Mouse (Mus musculus): ENCODE measurements around the gene Exoc3. TPM values are rescaled to one million over a fixed set of nuclear protein-coding genes. Genes with fewer than 3 reads are reported as not detected.

The Exoc3 gene
- polyA plus RNA-seq (2015; fragmentation: Nextera tagmentation; extraction: Ambion mirVana), result 43.2 and 44.5 TPM in 2 replicates

DNA sequence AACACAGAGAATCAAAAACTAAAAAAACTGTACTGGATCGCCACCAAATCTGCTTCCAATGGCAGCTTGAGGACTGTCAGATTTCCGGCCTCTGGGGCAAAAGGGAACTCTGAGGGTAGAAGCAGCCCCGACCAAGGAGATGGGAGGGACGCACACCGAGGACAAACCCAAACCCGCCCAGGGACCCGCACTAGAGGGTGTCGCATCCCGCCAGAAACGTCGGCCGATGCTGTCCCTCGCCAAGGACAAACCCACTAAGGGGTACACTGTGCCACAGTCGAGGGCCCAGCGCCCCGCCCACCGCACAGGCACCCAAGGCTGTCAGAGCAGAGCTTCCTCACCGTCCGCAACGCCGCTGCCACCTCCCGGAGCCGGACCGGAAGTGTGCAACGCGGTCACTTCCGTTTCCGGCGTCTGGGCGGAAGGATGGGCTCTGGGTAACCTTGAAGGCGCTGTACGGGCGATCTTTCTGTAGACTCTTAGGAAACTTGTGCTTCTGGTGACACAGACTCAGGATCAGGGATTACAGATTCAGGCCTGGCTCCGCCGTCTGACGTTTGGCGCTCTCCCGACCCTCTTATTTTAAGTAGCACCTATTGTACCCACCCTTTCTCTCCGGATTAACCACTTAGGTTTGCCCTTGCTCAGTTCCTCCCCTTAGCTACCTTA is at the start of gene Exoc3:
Gene Exoc3, minus strand, starts transcription at position 416 of the 669 bp plus-strand sequence.
- peaks cover 4% of the 10 kb centered on the region; the same call in 1 of the 2 replicates for H3K4me1 ChIP-seq (replicated peaks; ENCODE audit: control insufficient read depth, insufficient read depth)
- ATAC-seq (ENCODE audit: low FRiP score, low TSS enrichment), result peak; percentile 98
- TF ChIP-seq CTCF (IDR thresholded peaks at IDR 0.05; ENCODE audit: low read depth) (no peak), EP300 (optimal IDR thresholded peaks at IDR 0.05) (no peak)
- peak within 1 kb of the TSS; percentile 66 for H3K4me2 ChIP-seq (replicated peaks; ENCODE audit: low read depth)
- H3K4me3 ChIP-seq (ENCODE audit: low read depth, low read length), result peak within 1 kb of the TSS; percentile 82
- peak within 1 kb of the TSS; percentile 81 for H3K9ac ChIP-seq (ENCODE audit: low read length)
- WGBS, result under 1% methylated on average over 39 of the region's 39 CpGs
- peak; percentile 90 for DNase-seq (ENCODE audit: low spot score)
- H3K9me3 ChIP-seq (ENCODE audit: control insufficient read depth, low read length), result no peaks in the 10 kb centered on the region
- H3K27ac ChIP-seq (replicated peaks), result peak within 1 kb of the TSS; percentile 93
- H3K36me3 ChIP-seq (ENCODE audit: control insufficient read depth, insufficient read depth, low read length), result peaks cover 3% of the 10 kb centered on the region
- no peaks in the 10 kb centered on the region for H3K27me3 ChIP-seq (ENCODE audit: control insufficient read depth, insufficient read depth, low read length)

DNA sequence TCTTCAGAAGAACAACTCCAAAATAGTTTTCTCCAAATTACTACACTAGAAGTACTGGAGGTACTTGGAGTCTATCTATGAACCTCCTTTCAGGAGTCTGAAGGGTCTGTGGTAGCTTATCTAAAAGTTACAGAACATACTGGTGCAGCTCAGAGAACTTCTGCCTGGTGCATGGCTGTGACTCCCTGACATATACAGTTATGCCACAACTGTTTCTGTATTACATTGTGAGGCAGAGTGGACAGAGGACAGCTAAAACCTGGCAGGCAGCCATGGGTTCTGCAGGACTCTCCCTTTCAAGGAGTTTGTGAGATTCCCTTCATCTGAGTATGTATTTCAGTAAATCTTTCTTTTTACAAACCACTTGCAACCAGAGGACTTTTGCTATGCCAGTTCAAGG is 38.0 kb upstream of the Exoc3 start:
- no peaks in the 10 kb centered on the region for H3K27me3 ChIP-seq (ENCODE audit: control insufficient read depth, insufficient read depth, low read length)
- no peaks in the 10 kb centered on the region for H3K9me3 ChIP-seq (ENCODE audit: control insufficient read depth, low read length)
- H3K27ac ChIP-seq (replicated peaks), result no peak overlapping the region
- no peak overlapping the region for H3K9ac ChIP-seq (ENCODE audit: low read length)
- H3K4me3 ChIP-seq (ENCODE audit: low read depth, low read length), result no peak overlapping the region
- no peaks in the 10 kb centered on the region for H3K36me3 ChIP-seq (ENCODE audit: control insufficient read depth, insufficient read depth, low read length)
- no peak overlapping the region for H3K4me2 ChIP-seq (replicated peaks; ENCODE audit: low read depth)
- TF ChIP-seq CTCF (IDR thresholded peaks at IDR 0.05; ENCODE audit: low read depth), result no peak
- no peak for TF ChIP-seq EP300 (optimal IDR thresholded peaks at IDR 0.05)
- no peaks in the 10 kb centered on the region for H3K4me1 ChIP-seq (replicated peaks; ENCODE audit: control insufficient read depth, insufficient read depth)
- ATAC-seq (ENCODE audit: low FRiP score, low TSS enrichment) (no peak), DNase-seq (ENCODE audit: low spot score) (no peak)

DNA sequence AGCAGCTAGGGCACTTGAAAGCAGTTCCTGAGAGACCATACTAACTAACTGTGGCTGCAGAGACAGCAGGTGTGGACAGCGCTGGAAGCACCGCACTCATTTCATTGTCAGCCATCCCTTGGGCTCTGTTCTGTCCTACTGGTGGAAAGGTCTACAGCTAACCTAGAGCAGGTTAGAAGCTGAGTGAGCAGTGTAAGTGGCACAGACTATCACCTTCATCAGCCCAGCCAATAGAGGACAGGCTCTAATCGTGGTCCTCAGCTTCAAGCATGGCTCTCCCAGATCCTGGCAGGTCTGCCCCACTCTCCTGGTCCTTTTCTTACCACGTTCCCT is 37.3 kb upstream of the Exoc3 start:
- 56% methylated on average over 4 of the region's 4 CpGs for WGBS
- Histone ChIP-seq H3K4me1 (replicated peaks; ENCODE audit: control insufficient read depth, insufficient read depth) (no peaks in the 10 kb centered on the region), H3K4me2 (replicated peaks; ENCODE audit: low read depth) (no peak overlapping the region), H3K9ac (ENCODE audit: low read length) (no peak overlapping the region), H3K36me3 (ENCODE audit: control insufficient read depth, insufficient read depth, low read length) (no peaks in the 10 kb centered on the region), H3K9me3 (ENCODE audit: control insufficient read depth, low read length) (no peaks in the 10 kb centered on the region), H3K27ac (replicated peaks) (no peak overlapping the region), H3K4me3 (ENCODE audit: low read depth, low read length) (no peak overlapping the region), H3K27me3 (ENCODE audit: control insufficient read depth, insufficient read depth, low read length) (no peaks in the 10 kb centered on the region)
- TF ChIP-seq EP300 (optimal IDR thresholded peaks at IDR 0.05) (no peak), CTCF (IDR thresholded peaks at IDR 0.05; ENCODE audit: low read depth) (no peak)
- ATAC-seq (ENCODE audit: low FRiP score, low TSS enrichment) (peak; percentile 29; the same call in 1 of the 2 replicates), DNase-seq (ENCODE audit: low spot score) (no peak)

DNA sequence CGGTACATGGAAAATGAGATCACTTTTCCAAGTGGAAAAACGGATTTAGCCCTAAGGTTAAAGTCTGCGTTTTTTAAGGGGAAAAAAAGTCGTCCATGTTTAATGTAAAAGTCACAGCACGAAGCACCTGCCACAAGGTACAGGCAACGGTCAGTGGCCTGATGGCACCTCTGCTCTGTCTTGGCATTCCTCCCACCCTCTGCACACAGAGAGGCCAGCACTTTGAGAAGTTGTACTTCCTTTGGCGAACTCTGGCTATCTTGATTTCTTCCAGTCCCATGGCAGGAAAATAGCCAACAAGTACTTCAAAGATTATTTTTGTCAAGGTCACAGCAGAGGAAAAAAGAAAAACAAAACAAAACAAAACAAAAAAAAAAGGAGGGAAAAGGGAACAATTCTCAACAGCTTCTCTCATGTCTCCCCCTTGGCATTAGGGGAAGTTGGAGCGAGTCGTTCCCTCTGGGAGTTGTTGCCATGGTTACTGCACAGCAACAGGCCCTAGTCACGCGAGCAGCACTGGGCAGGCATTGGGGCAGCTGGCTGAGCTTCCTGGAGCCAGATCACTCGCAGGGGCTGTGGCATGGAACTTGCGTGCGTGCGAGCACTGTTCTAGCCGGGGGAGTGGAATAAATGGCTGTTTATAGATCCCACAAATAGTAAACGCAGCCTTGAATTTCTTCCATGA is 36.8 kb upstream of the Exoc3 start:
- 29% methylated on average over 17 of the region's 17 CpGs for WGBS
- Histone ChIP-seq H3K4me1 (replicated peaks; ENCODE audit: control insufficient read depth, insufficient read depth) (no peaks in the 10 kb centered on the region), H3K27ac (replicated peaks) (no peak overlapping the region), H3K9ac (ENCODE audit: low read length) (no peak overlapping the region), H3K9me3 (ENCODE audit: control insufficient read depth, low read length) (no peaks in the 10 kb centered on the region), H3K36me3 (ENCODE audit: control insufficient read depth, insufficient read depth, low read length) (no peaks in the 10 kb centered on the region), H3K4me3 (ENCODE audit: low read depth, low read length) (no peak overlapping the region), H3K4me2 (replicated peaks; ENCODE audit: low read depth) (0 out of 2 replicates have a peak overlapping the region, but pooled peaks have one; percentile 5), H3K27me3 (ENCODE audit: control insufficient read depth, insufficient read depth, low read length) (no peaks in the 10 kb centered on the region)
- TF ChIP-seq EP300 (optimal IDR thresholded peaks at IDR 0.05), result no peak
- DNase-seq (ENCODE audit: low spot score) (peak; percentile 38), ATAC-seq (ENCODE audit: low FRiP score, low TSS enrichment) (peak; percentile 79; the same call in 1 of the 2 replicates)

DNA sequence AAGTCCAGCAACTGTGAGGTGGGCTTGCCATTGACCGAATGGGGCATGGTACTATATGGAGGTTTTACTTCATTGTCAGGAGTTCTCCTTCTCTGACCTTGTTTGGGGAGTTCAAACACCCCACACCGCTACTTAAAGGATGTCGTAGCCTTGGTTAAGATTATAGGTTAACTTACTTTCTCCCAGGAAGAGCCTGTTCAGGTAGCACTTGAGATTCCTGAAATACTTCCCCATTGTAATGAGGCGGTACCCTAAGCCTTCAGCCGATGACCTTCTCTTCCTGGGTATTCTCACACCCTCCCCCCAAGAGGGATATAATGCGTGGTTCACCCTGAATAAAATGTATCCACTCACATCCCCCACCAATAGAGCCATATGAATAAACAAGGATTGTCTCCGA is 29.0 kb upstream of the Exoc3 start:
- no peaks in the 10 kb centered on the region for H3K9me3 ChIP-seq (ENCODE audit: control insufficient read depth, low read length)
- H3K9ac ChIP-seq (ENCODE audit: low read length), result no peak overlapping the region

DNA sequence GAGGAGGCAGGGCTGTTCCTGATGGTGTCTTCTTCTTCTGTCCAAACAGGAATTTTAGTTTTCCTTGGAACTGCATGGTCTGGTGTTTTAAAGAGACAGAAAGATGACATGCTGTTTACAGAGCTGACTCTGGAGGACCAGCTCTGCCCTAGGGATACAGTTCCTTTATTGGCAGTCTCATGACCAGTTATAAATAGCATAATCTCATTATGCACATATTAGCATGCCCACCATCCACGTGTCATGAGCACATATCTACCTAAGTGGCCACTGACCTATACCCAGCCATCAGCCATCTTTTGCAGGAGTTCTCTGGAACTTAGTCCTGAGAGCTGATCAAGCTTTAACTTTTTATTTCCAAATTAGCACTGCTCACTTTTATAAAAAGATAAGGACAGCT is 12.1 kb upstream of the Exoc3 start:
- H3K4me1 ChIP-seq (replicated peaks; ENCODE audit: control insufficient read depth, insufficient read depth), result no peaks in the 10 kb centered on the region
- no peak overlapping the region for H3K4me2 ChIP-seq (replicated peaks; ENCODE audit: low read depth)
- TF ChIP-seq EP300 (optimal IDR thresholded peaks at IDR 0.05), result no peak
- TF ChIP-seq CTCF (IDR thresholded peaks at IDR 0.05; ENCODE audit: low read depth), result no peak
- no peaks in the 10 kb centered on the region for H3K9me3 ChIP-seq (ENCODE audit: control insufficient read depth, low read length)
- H3K36me3 ChIP-seq (ENCODE audit: control insufficient read depth, insufficient read depth, low read length), result no peaks in the 10 kb centered on the region
- DNase-seq (ENCODE audit: low spot score) (no peak), ATAC-seq (ENCODE audit: low FRiP score, low TSS enrichment) (no peak)
- no peak overlapping the region for H3K27ac ChIP-seq (replicated peaks)
- 37% methylated on average over 1 of the region's 1 CpGs for WGBS
- no peak overlapping the region for H3K9ac ChIP-seq (ENCODE audit: low read length)
- no peak overlapping the region for H3K4me3 ChIP-seq (ENCODE audit: low read depth, low read length)
- H3K27me3 ChIP-seq (ENCODE audit: control insufficient read depth, insufficient read depth, low read length), result no peaks in the 10 kb centered on the region

More for the DNA sequence above, 29.0 kb upstream of the Exoc3 start:
- Histone ChIP-seq H3K27ac (replicated peaks) (no peak overlapping the region), H3K4me1 (replicated peaks; ENCODE audit: control insufficient read depth, insufficient read depth) (no peaks in the 10 kb centered on the region), H3K27me3 (ENCODE audit: control insufficient read depth, insufficient read depth, low read length) (no peaks in the 10 kb centered on the region), H3K4me3 (ENCODE audit: low read depth, low read length) (no peak overlapping the region), H3K4me2 (replicated peaks; ENCODE audit: low read depth) (no peak overlapping the region), H3K36me3 (ENCODE audit: control insufficient read depth, insufficient read depth, low read length) (no peaks in the 10 kb centered on the region)
- WGBS, result 53% methylated on average over 7 of the region's 7 CpGs
- no peak for DNase-seq (ENCODE audit: low spot score)
- no peak for TF ChIP-seq EP300 (optimal IDR thresholded peaks at IDR 0.05)
- TF ChIP-seq CTCF (IDR thresholded peaks at IDR 0.05; ENCODE audit: low read depth), result no peak
- no peak for ATAC-seq (ENCODE audit: low FRiP score, low TSS enrichment)

Data from stomach, postnatal 0 days (tissue).